Mouse (Mus musculus): Measurements from ENCODE around the gene Fam240b. TPM values are rescaled to one million over a fixed set of nuclear protein-coding genes. Genes with fewer than 3 reads are reported as not detected.
A peak's percentile ranks its signal among the peaks of the same experiment; 100 is the strongest.

Gene Fam240b
- not detected in 2 replicates for total RNA-seq (2015; ENCODE audit: low replicate concordance)
- not detected in 2 replicates for total RNA-seq (2017; ENCODE audit: low replicate concordance)

GRCm38 (mm10) chr13:64497692-64498091 lies at the start of gene Fam240b:
Gene Fam240b, minus strand, starts transcription at chr13:64497792.
- ATAC-seq (replicated peaks; ENCODE audit: low FRiP score, poor library complexity, severe bottlenecking): no peak

GRCm38 (mm10) chr13:64530139-64530538 lies 32.5 kb upstream of the Fam240b start:
- no peak for ATAC-seq (replicated peaks; ENCODE audit: low FRiP score, poor library complexity, severe bottlenecking)

GRCm38 (mm10) chr13:64526515-64527285 lies 29.1 kb upstream of the Fam240b start:
- no peak for ATAC-seq (replicated peaks; ENCODE audit: low FRiP score, poor library complexity, severe bottlenecking)

DNA sequence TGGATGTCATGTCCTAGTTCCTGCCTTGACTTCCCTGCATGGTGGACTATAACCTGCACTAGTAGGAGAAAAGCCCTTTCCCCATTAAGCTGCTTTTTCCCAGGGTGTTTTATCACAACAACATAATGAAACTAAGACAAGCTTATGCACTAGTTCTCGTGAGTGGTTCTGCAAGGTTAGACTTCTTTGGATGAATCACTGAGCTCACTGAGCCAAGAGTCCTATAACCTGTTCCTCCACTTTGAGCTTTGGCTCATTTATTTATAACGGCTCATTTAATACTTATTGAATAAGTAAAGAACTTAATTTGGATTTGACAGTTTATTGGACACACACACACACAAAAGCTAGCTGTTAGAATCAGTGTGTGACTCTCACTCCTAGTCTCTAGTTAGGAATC lies 16.7 kb upstream of the Fam240b start:
- ATAC-seq (replicated peaks; ENCODE audit: low FRiP score, poor library complexity, severe bottlenecking): no peak

DNA sequence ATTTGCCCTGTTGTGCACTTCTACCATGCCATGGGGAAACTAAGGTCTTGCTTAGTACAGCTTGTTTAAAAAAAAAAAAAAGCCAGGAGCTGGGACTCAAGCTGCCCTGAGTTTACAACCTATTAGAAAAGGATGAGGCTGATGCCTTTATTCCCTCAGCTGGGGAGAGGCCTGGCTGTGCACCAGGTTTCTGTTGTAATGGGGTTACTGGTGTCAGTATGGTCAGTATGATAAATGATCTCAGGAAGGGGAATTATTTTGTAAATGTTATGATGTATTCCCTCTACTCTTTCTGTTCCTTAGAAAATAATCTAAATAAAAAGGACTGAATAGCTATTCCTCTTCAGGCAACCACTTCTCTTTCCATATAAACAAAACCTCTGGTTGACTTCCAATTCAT lies 14.0 kb upstream of the Fam240b start:
- ATAC-seq (replicated peaks; ENCODE audit: low FRiP score, poor library complexity, severe bottlenecking): no peak

DNA sequence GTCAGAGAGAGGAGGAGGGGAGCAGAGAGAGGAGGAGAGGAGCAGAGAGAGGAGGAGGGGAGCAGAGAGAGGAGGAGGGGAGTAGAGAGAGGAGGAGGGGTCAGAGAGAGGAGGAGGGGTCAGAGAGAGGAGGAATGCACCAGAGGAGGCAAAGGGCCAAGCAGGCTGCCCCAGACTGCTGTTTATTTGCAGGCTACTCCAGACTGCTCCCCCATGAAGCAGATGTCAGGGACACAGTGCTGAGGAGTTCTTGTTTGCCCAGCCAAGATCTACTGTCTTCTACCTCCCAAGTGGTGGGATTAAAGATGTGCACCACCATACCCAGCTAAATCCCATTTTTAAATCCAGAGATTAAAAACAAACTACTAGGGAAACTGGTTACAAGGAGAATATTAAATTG lies 9.8 kb upstream of the Fam240b start:
- ATAC-seq (replicated peaks; ENCODE audit: low FRiP score, poor library complexity, severe bottlenecking): no peak

DNA sequence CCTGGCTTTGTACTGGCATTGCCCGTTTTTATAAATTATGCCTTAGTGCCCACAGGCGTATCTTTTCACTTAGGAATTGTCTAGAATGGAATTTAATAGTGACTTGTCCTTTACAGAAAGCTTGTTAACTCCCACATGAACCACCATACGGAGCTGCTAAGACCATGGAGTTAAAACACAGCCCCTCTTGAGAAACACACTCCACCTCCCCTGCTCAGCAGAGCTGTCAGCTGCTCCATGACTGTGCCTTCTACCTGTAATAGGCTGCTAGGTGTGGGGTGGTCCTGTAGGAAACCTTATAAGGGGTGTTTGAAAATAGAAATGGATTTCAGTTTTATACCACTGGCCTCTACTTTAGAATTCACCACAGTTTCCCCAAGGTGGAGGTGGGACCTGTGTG lies 5.2 kb upstream of the Fam240b start:
- ATAC-seq (replicated peaks; ENCODE audit: low FRiP score, poor library complexity, severe bottlenecking): no peak

- no peak for ATAC-seq (replicated peaks; ENCODE audit: low FRiP score, poor library complexity, severe bottlenecking)
Observed at GRCm38 (mm10) chr13:64493586-64493985, 4.0 kb downstream of the Fam240b start.

GRCm38 (mm10) chr13:64489886-64490285 lies 7.7 kb downstream of the Fam240b start:
- ATAC-seq (replicated peaks; ENCODE audit: low FRiP score, poor library complexity, severe bottlenecking): no peak

- ATAC-seq (replicated peaks; ENCODE audit: low FRiP score, poor library complexity, severe bottlenecking): no peak
Observed at GRCm38 (mm10) chr13:64479960-64480359, 17.6 kb downstream of the Fam240b start.

GRCm38 (mm10) chr13:64477968-64478367 lies 19.6 kb downstream of the Fam240b start:
- ATAC-seq (replicated peaks; ENCODE audit: low FRiP score, poor library complexity, severe bottlenecking): no peak

DNA sequence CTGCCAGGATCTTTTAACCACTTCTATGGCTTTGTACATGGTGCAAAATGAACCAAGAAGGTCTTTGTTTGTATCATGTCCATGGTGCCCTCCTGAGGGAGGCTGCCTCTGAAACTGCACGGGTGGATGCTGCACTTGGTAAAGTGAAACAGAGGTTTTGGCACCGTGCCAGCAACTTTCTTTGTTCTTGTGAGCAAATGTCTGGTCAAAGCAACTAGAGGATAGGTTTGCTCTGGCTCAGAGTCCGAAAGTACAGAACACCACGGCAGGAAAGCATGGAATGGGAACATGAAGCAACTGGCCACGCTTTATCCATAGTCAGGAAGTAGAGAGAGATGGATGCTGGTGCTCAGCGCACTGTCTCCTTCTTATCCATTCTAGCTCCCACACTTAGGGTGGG lies 29.7 kb downstream of the Fam240b start:
- no peak for ATAC-seq (replicated peaks; ENCODE audit: low FRiP score, poor library complexity, severe bottlenecking)

GRCm38 (mm10) chr13:64465166-64465565 lies 32.4 kb downstream of the Fam240b start:
- ATAC-seq (replicated peaks; ENCODE audit: low FRiP score, poor library complexity, severe bottlenecking): no peak

DNA sequence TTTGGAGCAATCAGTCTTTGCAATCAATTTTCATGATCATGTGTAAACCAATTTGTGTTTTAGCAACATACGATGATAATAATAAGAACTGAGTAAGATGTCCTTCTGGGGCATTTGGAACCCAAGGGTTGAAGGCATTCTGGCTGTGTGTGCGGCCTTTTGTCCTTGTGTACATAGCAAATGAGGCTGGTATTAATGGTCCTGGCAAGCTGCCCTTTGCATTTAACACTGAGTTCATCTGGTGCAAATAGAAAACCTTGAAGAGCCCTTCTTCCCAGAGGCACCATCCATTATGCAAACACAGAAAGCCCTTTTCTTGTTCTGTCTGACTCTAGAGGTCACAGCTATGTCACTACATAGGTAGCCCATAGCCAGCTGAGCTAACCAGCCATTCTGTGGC lies 35.0 kb downstream of the Fam240b start:
- no peak for ATAC-seq (replicated peaks; ENCODE audit: low FRiP score, poor library complexity, severe bottlenecking)

- ATAC-seq (replicated peaks; ENCODE audit: low FRiP score, poor library complexity, severe bottlenecking): no peak
Observed at GRCm38 (mm10) chr13:64458181-64458580, 39.4 kb downstream of the Fam240b start.

DNA sequence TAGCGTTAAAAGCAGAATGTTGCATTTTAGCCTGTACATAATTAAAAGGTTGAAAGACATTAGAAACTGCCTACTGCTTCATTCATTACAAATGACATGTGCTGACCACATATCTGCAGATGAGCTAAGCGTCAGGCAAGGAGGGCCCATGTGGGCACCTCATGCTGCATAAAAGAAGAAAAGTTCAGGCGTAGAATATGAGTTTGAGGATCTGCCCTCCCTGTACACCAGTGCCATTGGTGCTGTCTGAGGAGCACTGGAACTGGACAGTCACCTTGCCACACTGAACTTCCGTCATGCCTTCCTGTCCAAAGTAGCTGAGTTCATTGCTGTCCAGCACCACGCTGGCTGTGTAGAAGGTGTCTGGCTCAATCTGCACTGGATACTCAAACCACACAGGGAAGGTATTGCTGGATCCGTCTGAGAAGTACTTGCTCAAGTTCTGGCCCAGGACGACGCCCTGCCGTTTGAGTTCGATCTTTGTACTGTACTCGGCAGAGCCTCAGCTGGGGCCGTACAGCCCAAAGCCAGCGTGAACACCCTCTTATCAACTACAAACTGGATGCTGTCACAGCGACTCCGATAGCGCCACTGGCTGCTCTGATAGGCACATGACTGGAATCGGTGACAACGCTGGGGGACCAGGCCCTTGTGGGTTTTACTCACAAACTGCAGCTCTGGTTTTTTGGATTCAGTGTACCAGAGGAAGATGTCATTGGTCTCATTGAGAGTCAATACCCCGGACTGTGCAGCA lies 40.2 kb downstream of the Fam240b start:
- ATAC-seq (replicated peaks; ENCODE audit: low FRiP score, poor library complexity, severe bottlenecking): peak; percentile 83

DNA sequence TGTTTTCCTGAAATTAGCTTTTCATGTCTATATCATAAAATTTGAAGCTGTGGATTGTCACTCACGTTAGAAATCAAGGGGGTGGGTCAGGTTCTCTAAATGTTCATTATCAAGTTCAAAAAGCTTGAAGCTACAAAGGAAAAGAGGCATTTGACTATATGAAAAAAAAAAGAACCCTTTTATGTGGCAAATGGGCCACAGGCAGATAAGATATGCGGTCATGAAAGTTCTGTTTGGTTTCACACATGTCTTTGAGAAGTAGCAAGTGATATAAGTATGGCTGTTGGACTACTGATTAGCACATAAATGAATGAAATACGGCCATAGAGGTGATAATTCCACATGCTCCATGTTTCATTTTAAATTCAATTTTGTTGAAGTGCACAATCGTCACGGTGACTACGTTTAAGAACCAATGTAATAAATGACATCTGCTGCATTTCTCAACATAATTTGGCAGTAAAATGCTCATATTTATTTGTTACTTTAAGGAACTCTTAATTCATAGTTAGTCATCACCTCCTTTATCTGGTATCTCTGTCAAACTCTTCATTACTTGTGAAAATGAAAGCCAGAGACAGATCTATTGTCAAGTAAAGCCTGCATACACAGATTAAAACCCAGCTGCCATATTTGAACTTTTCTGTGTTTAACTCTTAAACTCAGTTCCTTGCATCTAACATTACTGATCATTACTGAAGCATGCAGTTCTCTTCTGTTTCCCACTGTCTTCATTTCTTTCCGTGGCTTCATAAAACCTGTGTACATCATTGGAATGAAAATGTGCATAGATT lies 47.4 kb downstream of the Fam240b start:
- peak; percentile 30; the same call in 1 of the 2 replicates for ATAC-seq (replicated peaks; ENCODE audit: low FRiP score, poor library complexity, severe bottlenecking)

DNA sequence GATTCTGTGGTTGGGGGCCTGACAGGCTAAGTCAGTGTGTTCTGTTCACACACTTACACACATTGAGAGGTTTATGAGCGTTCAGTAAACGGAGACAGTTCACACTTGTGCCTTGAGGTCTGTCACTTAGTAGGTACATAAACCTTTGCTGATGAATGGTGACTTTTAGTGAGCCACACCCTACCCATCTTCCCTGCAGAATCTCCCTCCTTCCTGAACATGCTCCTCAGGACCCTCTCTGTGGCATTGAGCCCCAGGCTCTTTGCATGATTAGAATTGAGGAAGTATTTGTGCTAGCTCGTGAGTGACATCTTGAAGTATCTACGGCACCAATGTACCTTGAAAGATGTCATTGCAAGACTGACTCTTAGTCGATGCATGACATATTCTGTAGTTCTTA lies 48.9 kb downstream of the Fam240b start:
- no peak for ATAC-seq (replicated peaks; ENCODE audit: low FRiP score, poor library complexity, severe bottlenecking)

DNA sequence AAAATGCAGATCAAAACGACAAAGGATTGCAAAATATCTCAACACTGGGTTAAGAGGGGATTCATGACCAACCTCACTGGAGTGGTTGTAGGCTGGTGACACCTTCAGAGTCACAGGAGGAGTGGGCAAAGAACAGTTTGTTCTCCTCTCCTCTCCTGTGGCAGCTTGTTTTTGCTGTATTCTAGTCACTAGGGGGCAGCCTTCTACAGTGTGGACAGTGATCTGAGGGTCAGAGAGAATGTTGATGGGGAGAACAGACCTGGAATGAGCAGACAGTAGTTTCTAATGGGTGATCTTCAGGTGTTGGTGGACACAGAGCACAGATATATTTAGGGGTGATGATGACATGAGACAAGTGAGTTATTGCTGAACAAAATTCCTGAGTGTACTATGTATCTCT lies 49.6 kb downstream of the Fam240b start:
- 0 out of 2 replicates have a peak, but pooled peaks have one; percentile 54 for ATAC-seq (replicated peaks; ENCODE audit: low FRiP score, poor library complexity, severe bottlenecking)

GRCm38 (mm10) chr13:64445254-64445920 lies 52.2 kb downstream of the Fam240b start:
- no peak for ATAC-seq (replicated peaks; ENCODE audit: low FRiP score, poor library complexity, severe bottlenecking)
